Mouse (Mus musculus): ENCODE measurements around the gene Bet1l. TPM values are rescaled to one million over a fixed set of nuclear protein-coding genes. Genes with fewer than 3 reads are reported as not detected.

Bet1l gene
- polyA plus RNA-seq, 1 experiment from 2014 or later: 26.1 TPM

GRCm38 (mm10) chr7:140836243-140837115, 20.9 kb downstream of the Bet1l start:
- WGBS: 87% methylated on average over 9 of the region's 9 CpGs
- no peak overlapping the region for H3K27ac ChIP-seq
- H3K9me3 ChIP-seq (replicated peaks): no peaks in the 10 kb centered on the region
- H3K27me3 ChIP-seq (ENCODE audit: low read depth, poor library complexity, severe bottlenecking): peaks cover 27% of the 10 kb centered on the region
- DNase-seq (ENCODE audit: low spot score): no peak
- H3K36me3 ChIP-seq: no peaks in the 10 kb centered on the region
- peaks cover 7% of the 10 kb centered on the region; the same call in 1 of the 2 replicates for H3K4me1 ChIP-seq
- H3K4me3 ChIP-seq: no peak overlapping the region

GRCm38 (mm10) chr7:140835758-140836087, 21.7 kb downstream of the Bet1l start:
- peaks cover 20% of the 10 kb centered on the region for H3K27me3 ChIP-seq (ENCODE audit: low read depth, poor library complexity, severe bottlenecking)
- WGBS: 75% methylated on average over 2 of the region's 2 CpGs
- H3K4me3 ChIP-seq: no peak overlapping the region
- H3K27ac ChIP-seq: no peak overlapping the region
- peaks cover 4% of the 10 kb centered on the region; the same call in 1 of the 2 replicates for H3K4me1 ChIP-seq
- no peak for DNase-seq (ENCODE audit: low spot score)
- H3K9me3 ChIP-seq (replicated peaks): no peaks in the 10 kb centered on the region
- no peaks in the 10 kb centered on the region for H3K36me3 ChIP-seq

GRCm38 (mm10) chr7:140834968-140835757, 22.2 kb downstream of the Bet1l start, which contains the start of gene Urah:
Urah (plus strand) TSS chr7:140835018.
- peaks cover 4% of the 10 kb centered on the region; the same call in 1 of the 2 replicates for H3K4me1 ChIP-seq
- no peaks in the 10 kb centered on the region for H3K9me3 ChIP-seq (replicated peaks)
- H3K27ac ChIP-seq: no peak within 1 kb of the TSS
- WGBS: 45% methylated on average over 20 of the region's 20 CpGs
- peaks cover 14% of the 10 kb centered on the region for H3K27me3 ChIP-seq (ENCODE audit: low read depth, poor library complexity, severe bottlenecking)
- no peak within 1 kb of the TSS for H3K4me3 ChIP-seq
- H3K36me3 ChIP-seq: no peaks in the 10 kb centered on the region
- DNase-seq (ENCODE audit: low spot score): no peak

GRCm38 (mm10) chr7:140833341-140833740, 24.0 kb downstream of the Bet1l start:
- H3K4me3 ChIP-seq: no peak overlapping the region
- no peak for DNase-seq (ENCODE audit: low spot score)
- H3K4me1 ChIP-seq: peaks cover 4% of the 10 kb centered on the region; the same call in 1 of the 2 replicates
- H3K9me3 ChIP-seq (replicated peaks): no peaks in the 10 kb centered on the region
- WGBS: 91% methylated on average over 4 of the region's 4 CpGs
- H3K27me3 ChIP-seq (ENCODE audit: low read depth, poor library complexity, severe bottlenecking): 0 out of 2 replicates have a peak, but pooled peaks cover 4% of the 10 kb centered on the region
- H3K36me3 ChIP-seq: no peaks in the 10 kb centered on the region
- no peak overlapping the region for H3K27ac ChIP-seq

GRCm38 (mm10) chr7:140831447-140831846, 25.9 kb downstream of the Bet1l start:
- Histone ChIP-seq H3K4me3 (no peak overlapping the region), H3K36me3 (no peaks in the 10 kb centered on the region), H3K27me3 (ENCODE audit: low read depth, poor library complexity, severe bottlenecking) (0 out of 2 replicates have a peak, but pooled peaks cover 9% of the 10 kb centered on the region), H3K9me3 (replicated peaks) (no peaks in the 10 kb centered on the region), H3K27ac (no peak overlapping the region), H3K4me1 (peaks cover 4% of the 10 kb centered on the region; the same call in 1 of the 2 replicates)
- DNase-seq (ENCODE audit: low spot score): no peak
- WGBS: 83% methylated on average over 6 of the region's 6 CpGs

- Histone ChIP-seq H3K36me3 (no peaks in the 10 kb centered on the region), H3K27ac (no peak overlapping the region), H3K27me3 (ENCODE audit: low read depth, poor library complexity, severe bottlenecking) (0 out of 2 replicates have a peak, but pooled peaks cover 6% of the 10 kb centered on the region), H3K4me1 (no peaks in the 10 kb centered on the region), H3K9me3 (replicated peaks) (no peaks in the 10 kb centered on the region), H3K4me3 (no peak overlapping the region)
- 49% methylated on average over 8 of the region's 8 CpGs for WGBS
- no peak for DNase-seq (ENCODE audit: low spot score)
Measured at GRCm38 (mm10) chr7:140828171-140828881, 29.1 kb downstream of the Bet1l start.

GRCm38 (mm10) chr7:140822731-140823130, 34.6 kb downstream of the Bet1l start:
- Histone ChIP-seq H3K27me3 (ENCODE audit: low read depth, poor library complexity, severe bottlenecking) (0 out of 2 replicates have a peak, but pooled peaks cover 6% of the 10 kb centered on the region), H3K9me3 (replicated peaks) (no peaks in the 10 kb centered on the region), H3K4me1 (peaks cover 11% of the 10 kb centered on the region), H3K36me3 (no peaks in the 10 kb centered on the region), H3K27ac (no peak overlapping the region), H3K4me3 (no peak overlapping the region)
- DNase-seq (ENCODE audit: low spot score): no peak
- 90% methylated on average over 4 of the region's 4 CpGs for WGBS

- 2% methylated on average over 21 of the region's 21 CpGs for WGBS
- Histone ChIP-seq H3K36me3 (no peaks in the 10 kb centered on the region), H3K27ac (peak within 1 kb of the TSS; percentile 65), H3K27me3 (ENCODE audit: low read depth, poor library complexity, severe bottlenecking) (no peaks in the 10 kb centered on the region), H3K4me1 (peaks cover 11% of the 10 kb centered on the region), H3K4me3 (peak within 1 kb of the TSS; percentile 64), H3K9me3 (replicated peaks) (no peaks in the 10 kb centered on the region)
- DNase-seq (ENCODE audit: low spot score): peak; percentile 70
Measured at GRCm38 (mm10) chr7:140821653-140822329, 35.6 kb downstream of the Bet1l start, which contains the start of gene Zfp941. Zfp941 (minus strand) TSS chr7:140822178.

- 59% methylated on average over 5 of the region's 5 CpGs for WGBS
- Histone ChIP-seq H3K27ac (0 out of 2 replicates have a peak overlapping the region, but pooled peaks have one; percentile 65), H3K36me3 (no peaks in the 10 kb centered on the region), H3K9me3 (replicated peaks) (no peaks in the 10 kb centered on the region), H3K27me3 (ENCODE audit: low read depth, poor library complexity, severe bottlenecking) (no peaks in the 10 kb centered on the region), H3K4me1 (peaks cover 11% of the 10 kb centered on the region), H3K4me3 (peak overlapping the region; percentile 64)
- DNase-seq (ENCODE audit: low spot score): no peak
Measured at GRCm38 (mm10) chr7:140821305-140821652, 36.1 kb downstream of the Bet1l start.

- Histone ChIP-seq H3K9me3 (replicated peaks) (no peaks in the 10 kb centered on the region), H3K36me3 (no peaks in the 10 kb centered on the region), H3K4me3 (no peak overlapping the region), H3K27me3 (ENCODE audit: low read depth, poor library complexity, severe bottlenecking) (no peaks in the 10 kb centered on the region), H3K27ac (no peak overlapping the region), H3K4me1 (peaks cover 11% of the 10 kb centered on the region)
- DNase-seq (ENCODE audit: low spot score): no peak
- WGBS: 77% methylated on average over 4 of the region's 4 CpGs
Measured at GRCm38 (mm10) chr7:140820173-140820572, 37.2 kb downstream of the Bet1l start.

- no peak overlapping the region for H3K4me3 ChIP-seq
- no peak overlapping the region for H3K27ac ChIP-seq
- H3K27me3 ChIP-seq (ENCODE audit: low read depth, poor library complexity, severe bottlenecking): no peaks in the 10 kb centered on the region
- 91% methylated on average over 12 of the region's 12 CpGs for WGBS
- H3K9me3 ChIP-seq (replicated peaks): no peaks in the 10 kb centered on the region
- DNase-seq (ENCODE audit: low spot score): no peak
- peaks cover 22% of the 10 kb centered on the region for H3K36me3 ChIP-seq
- H3K4me1 ChIP-seq: no peaks in the 10 kb centered on the region
Measured at GRCm38 (mm10) chr7:140812850-140813249, 44.5 kb downstream of the Bet1l start.

- 94% methylated on average over 13 of the region's 13 CpGs for WGBS
- H3K9me3 ChIP-seq (replicated peaks): no peaks in the 10 kb centered on the region
- DNase-seq (ENCODE audit: low spot score): no peak
- H3K27ac ChIP-seq: no peak overlapping the region
- peaks cover 22% of the 10 kb centered on the region for H3K36me3 ChIP-seq
- no peak overlapping the region for H3K4me3 ChIP-seq
- H3K4me1 ChIP-seq: no peaks in the 10 kb centered on the region
- H3K27me3 ChIP-seq (ENCODE audit: low read depth, poor library complexity, severe bottlenecking): no peaks in the 10 kb centered on the region
Measured at GRCm38 (mm10) chr7:140811714-140812113, 45.7 kb downstream of the Bet1l start.

Data from limb, embryonic 10.5 days (tissue).